Mouse (Mus musculus): ENCODE results near the gene Gm15517. TPM values are rescaled to one million over a fixed set of nuclear protein-coding genes. Genes with fewer than 3 reads are reported as not detected.

Gm15517 gene
- not detected in 2 replicates for polyA plus RNA-seq (2012; rRNA removed)

GRCm38 (mm10) chr7:44261147-44261546 lies at the start of gene Gm15517:
Gene Gm15517, plus strand, starts transcription at chr7:44261447.

DNA sequence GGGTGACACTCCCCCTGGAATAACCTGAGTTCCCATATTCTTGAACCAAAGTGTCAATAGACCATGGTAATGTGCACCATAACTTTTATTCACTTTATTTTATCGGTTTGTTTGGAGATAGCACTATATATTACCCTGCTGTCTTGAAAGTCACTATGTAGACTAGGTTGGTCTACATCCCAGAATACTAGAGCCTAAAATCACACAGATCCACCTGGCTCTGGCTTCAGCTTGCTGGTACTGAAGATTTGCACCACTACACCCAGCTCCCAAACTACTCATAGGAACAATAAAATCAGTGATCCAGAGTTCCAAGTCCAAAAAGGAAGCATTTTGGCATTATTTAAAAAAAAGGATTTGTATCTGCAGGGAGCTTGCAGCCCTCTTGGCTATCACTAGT lies 45.6 kb upstream of the Gm15517 start, which contains the start of gene Klk1b5:
Klk1b5 (plus strand) TSS at position 301 of the 400 bp plus-strand sequence.

DNA sequence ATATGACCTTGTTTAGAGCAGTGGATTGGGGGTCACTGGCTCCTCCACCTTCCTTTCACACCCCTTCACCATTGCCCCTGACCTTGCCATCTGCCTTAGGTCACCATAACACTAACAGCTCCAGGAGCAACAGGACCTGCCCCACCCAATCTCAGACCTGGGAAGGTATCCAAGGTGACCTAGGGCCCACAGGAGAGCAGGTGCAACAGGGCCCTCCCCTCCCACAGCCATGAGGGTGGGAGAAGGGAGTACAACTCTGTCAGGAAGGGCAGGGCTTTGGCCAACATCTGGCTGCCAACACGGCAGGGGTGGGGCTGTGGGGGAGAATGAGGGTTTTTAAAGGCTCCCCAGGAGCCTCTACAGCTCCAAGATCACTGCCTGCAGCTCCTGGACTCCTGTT lies 36.2 kb upstream of the Gm15517 start, which contains the start of gene Klk1:
Klk1 (plus strand) TSS at position 285 of the 400 bp plus-strand sequence.

GRCm38 (mm10) chr7:44235909-44236308 lies 25.3 kb upstream of the Gm15517 start, which contains the start of gene Gm36864:
Gene Gm36864, plus strand, starts transcription at chr7:44236177.

GRCm38 (mm10) chr7:44246055-44246983 lies 14.9 kb upstream of the Gm15517 start, which contains the start of the genes 1700028J19Rik and 2410002F23Rik:
Gene 1700028J19Rik, minus strand, starts transcription at chr7:44246695.
Gene 2410002F23Rik, plus strand, starts transcription at chr7:44246722.

DNA sequence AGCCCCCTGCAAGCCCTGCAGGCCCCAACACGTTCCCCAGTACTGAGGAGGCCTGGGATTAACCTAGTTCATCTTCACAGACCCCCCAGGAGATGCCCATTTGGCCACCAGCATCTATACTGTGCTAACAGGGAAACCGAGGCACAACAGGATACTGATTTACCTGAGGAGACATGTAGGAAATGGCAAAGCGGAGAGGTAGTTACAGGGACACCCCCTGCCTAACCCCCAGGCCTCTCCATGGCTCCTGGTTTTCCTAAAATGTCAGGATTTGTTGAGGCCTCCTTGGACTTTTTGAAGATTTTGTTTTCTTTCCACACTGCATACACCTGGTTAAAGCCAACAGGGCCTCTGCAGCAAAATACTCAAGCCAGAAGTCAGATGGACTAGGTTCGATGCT lies 4.0 kb upstream of the Gm15517 start, which contains the start of gene Acp4:
Acp4 (minus strand) TSS at position 101 of the 400 bp plus-strand sequence.

DNA sequence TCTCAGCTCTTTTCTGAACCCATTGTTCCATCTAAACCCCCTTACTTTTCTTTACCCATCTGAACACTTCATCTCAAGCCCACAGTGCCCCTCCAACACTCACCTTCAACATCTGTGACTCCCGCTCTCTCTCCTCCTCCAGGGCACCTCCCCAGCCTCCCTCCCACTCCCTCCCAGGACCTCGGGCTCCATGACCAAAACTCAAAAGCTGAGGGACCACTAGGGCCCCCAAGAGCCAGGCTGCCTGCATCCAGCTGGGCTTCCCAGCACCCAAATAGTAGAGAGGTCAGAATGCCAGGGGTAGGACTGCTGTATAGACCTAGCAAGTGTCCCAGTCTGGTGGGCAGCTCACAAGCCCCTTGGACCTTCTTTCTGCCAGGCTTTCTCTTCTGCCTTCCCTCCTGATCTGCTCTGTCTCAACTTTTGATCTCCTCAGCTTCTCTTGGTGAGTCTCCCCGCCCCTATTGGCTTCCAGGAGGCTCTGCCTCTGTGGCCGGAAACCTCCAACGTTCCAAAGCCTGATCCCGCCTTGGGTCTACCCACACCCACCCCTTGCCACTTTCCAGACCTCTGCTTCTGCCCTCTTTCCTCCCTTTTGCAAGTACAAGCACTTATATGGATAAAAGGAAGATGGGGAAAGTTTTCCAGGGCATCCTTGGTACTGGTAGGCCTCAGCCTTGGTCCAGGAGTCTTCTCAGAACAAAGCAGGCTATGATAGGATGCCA lies 45.4 kb downstream of the Gm15517 start, which contains the start of gene Clec11a:
Clec11a (minus strand) TSS at position 387 of the 725 bp plus-strand sequence.

DNA sequence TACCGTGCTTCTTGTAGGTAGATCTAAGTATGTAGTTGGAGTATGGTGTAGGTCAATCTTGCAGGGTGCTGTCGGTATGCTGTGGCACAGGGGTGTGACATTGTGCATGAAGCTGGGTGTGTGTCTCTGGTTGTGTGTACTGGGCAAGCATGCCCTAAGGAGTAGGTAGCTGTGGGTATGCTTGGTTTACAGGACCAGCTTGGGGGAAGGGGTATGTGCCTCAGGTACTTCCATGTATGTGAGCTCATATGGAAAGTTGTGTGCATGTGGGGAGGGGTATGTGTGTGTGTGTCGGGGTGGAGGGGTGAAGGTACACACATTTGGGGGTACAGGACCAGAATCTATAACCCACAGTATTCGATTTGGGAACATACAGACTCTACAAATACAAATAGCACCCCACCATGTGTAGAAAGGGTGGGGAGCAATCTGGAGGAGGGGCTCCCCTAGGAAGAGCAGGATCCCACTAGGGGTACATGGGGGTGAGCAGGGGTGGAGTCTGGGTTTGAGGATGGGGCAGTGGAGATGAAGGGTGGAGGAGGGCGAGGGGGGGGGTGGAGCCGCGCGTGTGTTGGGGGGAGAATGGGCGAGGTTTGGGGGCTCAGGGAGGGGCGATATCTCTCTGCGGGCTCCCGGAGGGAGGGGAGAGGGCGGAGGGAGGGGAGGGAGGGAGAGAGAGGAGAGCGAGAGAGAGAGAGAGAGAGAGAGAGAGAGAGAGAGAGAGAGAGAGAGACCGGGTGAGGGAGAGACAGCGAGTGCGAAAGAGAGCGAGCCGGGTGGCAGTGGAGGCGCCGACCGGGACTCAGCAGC lies 48.4 kb downstream of the Gm15517 start, which contains the start of gene Shank1:
Shank1 (plus strand) TSS at position 779 of the 810 bp plus-strand sequence.

Other genes starting within 250 kb of the Gm15517 start
- gene Klk1b26, start 249.3 kb upstream of the Gm15517 start, polyA plus RNA-seq (2012; rRNA removed), result not detected in 2 replicates
- gene Klk1b27, start 209.2 kb upstream of the Gm15517 start, polyA plus RNA-seq (2012; rRNA removed), result 0.17 TPM in 1 of 2 replicates, not detected in the other
- 0.14 TPM in 1 of 2 replicates, not detected in the other for gene Klk1b21, start 159.1 kb upstream of the Gm15517 start, polyA plus RNA-seq (2012; rRNA removed)
- gene Klk1b22, start 148.8 kb upstream of the Gm15517 start, polyA plus RNA-seq (2012; rRNA removed), result 6.3 TPM in 1 of 2 replicates, not detected in the other
- gene Klk1b16, start 124.7 kb upstream of the Gm15517 start, polyA plus RNA-seq (2012; rRNA removed), result 0.15 and 0.17 TPM in 2 replicates
- gene Klk1b24, start 73.2 kb upstream of the Gm15517 start, polyA plus RNA-seq (2012; rRNA removed), result 0.31 and 0.54 TPM in 2 replicates
- 0.27 and 2.0 TPM in 2 replicates for gene Klk1b3, start 63.3 kb upstream of the Gm15517 start, polyA plus RNA-seq (2012; rRNA removed)
- 3.6 and 4.2 TPM in 2 replicates for gene Klk1b4, start 54.0 kb upstream of the Gm15517 start, polyA plus RNA-seq (2012; rRNA removed)
- gene Klk1b5, start 45.5 kb upstream of the Gm15517 start, polyA plus RNA-seq (2012; rRNA removed), result 1.4 and 6.7 TPM in 2 replicates
- gene Klk1, start 36.1 kb upstream of the Gm15517 start, polyA plus RNA-seq (2012; rRNA removed), result 4,020 and 5,229 TPM in 2 replicates
- gene Gm36864, start 25.3 kb upstream of the Gm15517 start, polyA plus RNA-seq (2012; rRNA removed), result 0.22 and 0.31 TPM in 2 replicates
- gene 1700028J19Rik, start 14.8 kb upstream of the Gm15517 start, polyA plus RNA-seq (2012; rRNA removed), result 2.2 and 3.5 TPM in 2 replicates
- 126 and 152 TPM in 2 replicates for gene 2410002F23Rik, start 14.7 kb upstream of the Gm15517 start, polyA plus RNA-seq (2012; rRNA removed)
- gene Acp4, start 4.1 kb upstream of the Gm15517 start, polyA plus RNA-seq (2012; rRNA removed), result not detected in 2 replicates
- gene Clec11a, start 45.5 kb downstream of the Gm15517 start, polyA plus RNA-seq (2012; rRNA removed), result 5.3 and 6.9 TPM in 2 replicates
- gene Shank1, start 48.8 kb downstream of the Gm15517 start, polyA plus RNA-seq (2012; rRNA removed), result 1.1 TPM in 2 replicates
- 3.2 and 3.5 TPM in 2 replicates for gene Syt3, start 122.7 kb downstream of the Gm15517 start, polyA plus RNA-seq (2012; rRNA removed)
- 0.87 and 0.89 TPM in 2 replicates for gene 1700008O03Rik, start 124.4 kb downstream of the Gm15517 start, polyA plus RNA-seq (2012; rRNA removed)
- gene Lrrc4b, start 167.6 kb downstream of the Gm15517 start, polyA plus RNA-seq (2012; rRNA removed), result 4.8 and 6.8 TPM in 2 replicates
- 0.23 and 0.88 TPM in 2 replicates for gene Aspdh, start 203.9 kb downstream of the Gm15517 start, polyA plus RNA-seq (2012; rRNA removed)
- 136 and 144 TPM in 2 replicates for gene Josd2, start 206.5 kb downstream of the Gm15517 start, polyA plus RNA-seq (2012; rRNA removed)
- gene Emc10, start 235.1 kb downstream of the Gm15517 start, polyA plus RNA-seq (2012; rRNA removed), result 291 and 327 TPM in 2 replicates
- gene Fam71e1, start 235.1 kb downstream of the Gm15517 start, polyA plus RNA-seq (2012; rRNA removed), result 4.4 and 6.2 TPM in 2 replicates